In the genomic region with DNA sequence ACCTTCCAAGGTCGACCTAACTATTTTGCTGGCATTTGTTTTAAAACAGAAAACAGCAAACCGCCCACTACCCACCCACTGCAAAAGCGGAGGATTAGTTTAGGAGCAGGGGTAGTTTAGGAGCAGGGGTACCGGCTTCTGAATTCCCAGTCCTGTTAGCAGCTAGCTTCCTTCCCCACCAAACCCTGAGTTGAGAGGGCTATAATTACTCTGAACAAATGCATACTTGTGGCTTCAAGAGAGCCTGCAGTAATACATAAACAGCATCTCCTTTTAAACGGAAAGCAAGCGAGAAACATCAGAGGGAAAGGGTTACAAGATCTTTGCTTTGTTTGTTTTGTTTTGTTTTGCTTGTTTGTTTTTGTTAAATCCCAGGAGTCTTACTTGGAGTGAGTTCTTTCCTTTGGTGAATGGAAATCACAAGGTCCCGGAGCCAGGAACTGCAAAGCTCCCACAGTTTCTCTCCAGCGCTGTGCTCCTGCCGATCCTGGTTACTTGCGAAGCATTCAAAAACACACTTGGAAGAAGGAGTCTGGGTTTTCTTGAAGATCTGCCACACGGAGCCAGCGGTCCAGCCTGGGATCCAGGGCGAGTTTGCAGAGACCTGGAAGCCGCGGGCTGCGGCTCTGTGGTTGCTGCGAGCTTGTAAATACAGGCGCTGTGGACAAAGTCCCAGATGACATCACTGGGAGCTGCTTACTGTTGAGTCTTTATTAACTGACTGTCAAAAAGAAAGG, we compare ENCODE assay signal across 8 mouse cellular contexts.
DNase-seq lines count a peak whose midpoint lies in the region; ATAC-seq and TF ChIP-seq lines count a peak whose summit lies in the region.

No protein-coding gene starts in this region.

- H3K9me3 ChIP-seq in hindbrain, embryonic 10.5 days = no peaks in the 10 kb centered on the region
- H3K9me3 ChIP-seq in liver, postnatal 0 days (ENCODE audit: low read length) = no peaks in the 10 kb centered on the region

- peaks cover 59% of the 10 kb centered on the region for H3K4me1 ChIP-seq in hindbrain, embryonic 10.5 days (replicated peaks)
- no peaks in the 10 kb centered on the region for H3K4me1 ChIP-seq in liver, postnatal 0 days (ENCODE audit: insufficient read depth)

- DNase-seq in cerebellum, adult 9-10 months = peak; percentile 8
- peak; percentile 9 to 11 for DNase-seq in frontal cortex, postnatal 25 days (ENCODE audit: low spot score in 2 of 2)
- DNase-seq in hindbrain, embryonic 10.5 days (ENCODE audit: low spot score) = peak; percentile 67
- peak; percentile 28 to 48 for DNase-seq in layer of hippocampus, adult 8-10 months (ENCODE audit: low spot score in 2 of 2)
- peak; percentile 30 for DNase-seq in liver, postnatal 0 days
- DNase-seq in ovary, postnatal 14 days (ENCODE audit: low spot score) = peak; percentile 5
- DNase-seq in spleen, adult 18-20 months = no peak

- TF ChIP-seq CTCF in liver, postnatal 0 days (IDR thresholded peaks at IDR 0.05; ENCODE audit: low read depth) = no peak

- H3K27me3 ChIP-seq in hindbrain, embryonic 10.5 days (ENCODE audit: insufficient read depth, poor library complexity, severe bottlenecking) = peaks cover 13% of the 10 kb centered on the region
- H3K27me3 ChIP-seq in liver, postnatal 0 days (ENCODE audit: insufficient read depth, low read length) = no peaks in the 10 kb centered on the region

- peak overlapping the region; percentile 61 for H3K4me3 ChIP-seq in hindbrain, embryonic 10.5 days
- H3K4me3 ChIP-seq in liver, postnatal 0 days (ENCODE audit: low read depth, low read length) = peak overlapping the region; percentile 42

- no peak for TF ChIP-seq EP300 in liver, postnatal 0 days (IDR thresholded peaks at IDR 0.05; ENCODE audit: low read depth)

- WGBS in hindbrain, embryonic 10.5 days = 3% methylated on average over 18 of the region's 18 CpGs
- WGBS in liver, postnatal 0 days (ENCODE audit: insufficient replicate concordance) = 5% methylated on average over 18 of the region's 18 CpGs

- ATAC-seq in activated CD4-positive, CD25-positive, alpha-beta regulatory T cell, adult 4 months = peak; percentile 43
- ATAC-seq in liver, postnatal 0 days = peak; percentile 65; the same call in 1 of the 2 replicates

- peak overlapping the region; percentile 41; the same call in 1 of the 2 replicates for H3K9ac ChIP-seq in liver, postnatal 0 days (replicated peaks)

- peak overlapping the region; percentile 91 for H3K27ac ChIP-seq in hindbrain, embryonic 10.5 days
- H3K27ac ChIP-seq in liver, postnatal 0 days (ENCODE audit: low read depth) = no peak overlapping the region

- H3K36me3 ChIP-seq in hindbrain, embryonic 10.5 days = peaks cover 12% of the 10 kb centered on the region
- H3K36me3 ChIP-seq in liver, postnatal 0 days (replicated peaks; ENCODE audit: insufficient read depth, low read length) = no peaks in the 10 kb centered on the region

- peak overlapping the region; percentile 73 for H3K4me2 ChIP-seq in liver, postnatal 0 days (ENCODE audit: low read depth, low read length)

Comparison
In these comparisons a context has a peak if more than half of its experiments do, and no peak if none do; other contexts are left out.
1. DNase-seq: peak in cerebellum, adult 9-10 months (single experiment), frontal cortex, postnatal 25 days (2 of 2), hindbrain, embryonic 10.5 days (single experiment), layer of hippocampus, adult 8-10 months (2 of 2), liver, postnatal 0 days (single experiment) and ovary, postnatal 14 days (single experiment); none in spleen, adult 18-20 months (0 of 2).